Mouse (Mus musculus): ENCODE measurements around the gene Kctd8. TPM values are rescaled to one million over a fixed set of nuclear protein-coding genes. Genes with fewer than 3 reads are reported as not detected.

Kctd8 gene
- total RNA-seq, 2 experiments from 2014 or later = 7.0 to 7.5 TPM

- no peak for DNase-seq (ENCODE audit: low spot score in 2 of 2)
Observed at GRCm38 (mm10) chr5:69159897-69160509, 181.5 kb downstream of the Kctd8 start.

DNA sequence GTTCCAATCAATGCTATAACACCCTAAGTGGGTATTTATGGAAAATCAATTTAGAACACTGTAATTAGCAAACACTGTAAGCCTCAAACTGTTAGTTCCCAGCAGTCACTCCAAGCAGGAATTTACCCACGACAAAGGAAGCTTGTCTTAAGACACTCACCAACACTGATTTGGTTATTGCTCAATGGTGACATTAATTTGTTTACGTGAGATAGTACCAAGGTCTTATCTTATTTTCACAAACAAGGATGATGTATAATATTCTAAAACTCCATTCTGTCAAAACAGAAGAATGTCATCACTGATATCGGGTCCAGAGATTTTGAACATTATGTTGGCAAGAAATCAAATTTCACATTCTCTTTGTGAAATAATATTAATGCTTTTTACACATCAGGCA lies 185.0 kb downstream of the Kctd8 start:
- no peak for DNase-seq (ENCODE audit: low spot score in 2 of 2)

DNA sequence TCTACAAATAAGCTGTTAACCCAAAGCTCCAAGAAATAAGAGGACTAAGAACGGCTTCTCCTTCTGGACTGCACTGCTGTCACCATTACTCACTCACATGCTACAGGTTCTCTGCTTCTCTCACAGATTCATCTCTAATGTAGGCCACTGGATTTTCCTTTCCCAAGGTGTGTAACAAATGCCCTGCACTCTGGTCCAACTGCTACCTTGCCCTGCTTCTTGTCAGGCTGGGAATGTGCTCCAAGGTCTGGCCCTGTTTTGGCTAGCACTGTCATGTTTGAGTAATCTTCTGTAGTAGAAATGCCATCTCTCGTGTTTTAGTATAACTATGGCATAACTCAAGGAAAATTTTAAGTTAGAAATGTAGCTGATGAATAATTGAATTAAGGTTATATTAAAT lies 195.7 kb downstream of the Kctd8 start:
- no peak for DNase-seq (ENCODE audit: low spot score in 2 of 2)

DNA sequence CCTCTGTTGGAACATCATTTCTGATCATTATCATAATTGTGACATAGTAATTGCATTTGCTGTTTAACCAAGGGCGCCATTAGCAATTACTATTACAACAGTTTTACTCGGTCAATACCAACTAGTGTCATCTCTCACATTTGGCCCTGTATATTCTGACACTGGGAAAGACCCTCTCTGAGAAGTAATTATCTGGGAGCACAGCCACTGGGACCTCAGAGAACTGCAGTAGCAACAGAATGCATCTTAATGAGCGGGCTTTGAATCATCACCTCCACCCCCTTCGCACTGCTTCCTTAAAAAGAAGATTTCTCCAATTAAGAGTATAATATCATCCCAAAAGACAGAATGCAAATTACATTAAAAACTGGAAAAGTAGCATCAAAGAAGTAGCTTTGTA lies 200.4 kb downstream of the Kctd8 start:
- no peak for DNase-seq (ENCODE audit: low spot score in 2 of 2)

DNA sequence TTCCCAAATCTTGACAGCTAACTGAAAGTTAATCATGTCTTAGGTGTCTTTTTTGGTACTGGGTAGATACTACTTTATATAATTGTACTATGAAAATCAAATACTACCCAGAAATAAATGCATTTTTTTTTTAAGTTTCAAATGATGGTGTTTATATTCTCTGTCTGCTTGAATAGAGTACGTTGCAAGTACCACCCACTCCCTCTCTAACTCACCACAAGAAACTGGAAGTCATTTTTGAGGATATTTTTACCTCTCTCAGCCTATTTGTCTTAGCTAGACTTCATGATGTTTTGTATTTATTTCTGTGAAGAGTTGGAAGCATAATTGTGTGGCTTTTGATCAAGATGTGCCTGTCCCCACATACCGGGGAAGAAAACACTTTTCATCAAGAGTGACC lies 232.8 kb downstream of the Kctd8 start:
- DNase-seq (ENCODE audit: low spot score in 2 of 2) = no peak

DNA sequence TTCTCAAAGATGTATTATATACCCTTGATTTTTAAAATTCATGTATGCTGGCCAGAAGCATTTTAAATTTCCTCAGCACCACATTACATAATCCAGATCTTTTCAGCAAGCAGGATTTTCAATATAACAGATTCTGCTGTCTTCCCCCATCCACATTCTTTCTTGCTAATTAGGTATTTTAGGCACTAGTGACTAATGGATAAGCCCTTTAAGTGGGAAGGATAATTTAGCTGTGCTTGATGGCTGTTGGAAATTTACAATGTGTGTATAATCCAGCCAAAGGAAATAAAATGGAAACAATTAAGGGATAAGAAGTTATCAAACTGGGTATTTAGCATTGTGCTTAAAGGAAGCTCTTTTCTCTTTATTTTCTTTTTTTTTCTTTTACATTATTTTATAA lies 252.6 kb downstream of the Kctd8 start:
- no peak for DNase-seq (ENCODE audit: low spot score in 2 of 2)

Small RNA genes lying within 50 kb of the gene (microRNA-seq; reads per million reads assigned to microRNA genes)
- 0 to 0.59 reads per million in 2 experiments for gene Gm24368

Other genes with a start within 250 kb of the Kctd8 start
- gene Yipf7, start 201.0 kb upstream of the Kctd8 start, total RNA-seq (2021) = not detected
- 10 to 100 TPM; 33.1 to 40.9 TPM for gene Guf1, start 215.2 kb upstream of the Kctd8 start, total RNA-seq (2021)